Mouse (Mus musculus) embryo, embryonic 11.5 days (tissue): ENCODE measurements around the gene Gm9945.

Source experiments
- DNase-seq: peaks from one replicate; pipeline ENCODE4 v3.0.0-alpha.2; 2012; ENCODE audit warnings: low read depth, low spot score

Gene Gm9945

GRCm38 (mm10) chr11:53493243-53493955, 13.4 kb downstream of the Gm9945 start:
- DNase-seq, result no peak

GRCm38 (mm10) chr11:53495417-53495816, 15.5 kb downstream of the Gm9945 start:
- no peak for DNase-seq

GRCm38 (mm10) chr11:53496946-53497345, 17.0 kb downstream of the Gm9945 start:
- DNase-seq, result no peak

DNA sequence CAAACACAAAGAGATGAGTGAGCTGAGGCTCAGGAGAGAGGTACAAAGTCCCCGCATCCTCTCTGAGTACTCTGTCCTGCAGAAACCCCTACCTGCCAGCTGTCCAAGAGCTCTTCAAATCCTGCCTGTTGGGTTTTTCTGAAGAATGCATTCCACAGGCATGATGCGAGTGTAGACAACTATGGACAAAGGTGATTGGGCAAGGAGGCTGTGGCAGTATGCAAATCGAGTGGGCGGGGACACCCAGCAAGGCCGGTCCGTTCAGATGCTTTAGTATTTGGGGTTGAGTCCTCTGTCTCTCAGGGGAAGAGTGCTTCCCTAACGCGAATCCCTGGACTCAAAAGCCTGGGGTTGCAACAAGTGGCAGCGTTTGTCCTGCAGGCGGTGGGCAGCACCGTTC, 20.6 kb downstream of the Gm9945 start:
- no peak for DNase-seq

GRCm38 (mm10) chr11:53502039-53502765, 22.2 kb downstream of the Gm9945 start:
- no peak for DNase-seq

DNA sequence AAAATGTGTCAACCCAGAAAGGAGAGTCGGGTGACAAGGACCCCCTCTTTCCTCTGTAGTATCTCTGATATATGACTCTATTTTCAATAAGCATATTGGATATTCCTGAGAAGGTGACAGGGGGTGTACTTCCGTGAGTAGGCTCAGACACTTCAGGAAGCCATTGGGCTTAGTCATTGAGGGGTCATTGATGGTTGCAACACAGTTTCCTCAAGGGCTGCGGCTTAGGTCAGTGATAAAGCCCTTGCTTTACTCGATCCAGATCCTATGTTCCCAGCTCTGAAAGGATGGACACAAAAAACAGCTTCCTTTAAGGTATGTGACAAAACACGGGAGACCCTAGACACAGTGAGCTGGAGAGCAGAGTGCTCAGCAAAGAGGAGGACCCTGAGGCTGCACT, 23.8 kb downstream of the Gm9945 start:
- DNase-seq, result no peak

DNA sequence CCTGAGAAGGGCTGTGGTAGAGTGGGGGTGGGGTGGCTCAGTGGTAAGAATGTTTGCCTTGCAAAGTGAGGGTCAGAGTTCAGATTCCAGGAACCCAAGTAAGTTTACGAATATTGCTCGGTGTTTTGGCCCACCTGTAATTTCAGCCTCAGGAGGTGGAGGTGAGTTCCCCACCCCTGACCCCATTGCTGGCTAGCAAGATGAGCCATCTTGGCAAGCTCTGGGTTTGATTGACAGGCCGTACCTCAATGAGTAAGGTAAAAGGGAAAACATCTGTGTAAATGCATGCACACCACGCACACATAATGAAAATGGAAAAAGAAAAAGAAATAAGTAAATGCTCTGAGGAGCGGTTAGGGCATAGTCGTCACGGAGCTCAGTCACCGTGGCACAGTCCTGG, 24.4 kb downstream of the Gm9945 start:
- DNase-seq, result no peak

DNA sequence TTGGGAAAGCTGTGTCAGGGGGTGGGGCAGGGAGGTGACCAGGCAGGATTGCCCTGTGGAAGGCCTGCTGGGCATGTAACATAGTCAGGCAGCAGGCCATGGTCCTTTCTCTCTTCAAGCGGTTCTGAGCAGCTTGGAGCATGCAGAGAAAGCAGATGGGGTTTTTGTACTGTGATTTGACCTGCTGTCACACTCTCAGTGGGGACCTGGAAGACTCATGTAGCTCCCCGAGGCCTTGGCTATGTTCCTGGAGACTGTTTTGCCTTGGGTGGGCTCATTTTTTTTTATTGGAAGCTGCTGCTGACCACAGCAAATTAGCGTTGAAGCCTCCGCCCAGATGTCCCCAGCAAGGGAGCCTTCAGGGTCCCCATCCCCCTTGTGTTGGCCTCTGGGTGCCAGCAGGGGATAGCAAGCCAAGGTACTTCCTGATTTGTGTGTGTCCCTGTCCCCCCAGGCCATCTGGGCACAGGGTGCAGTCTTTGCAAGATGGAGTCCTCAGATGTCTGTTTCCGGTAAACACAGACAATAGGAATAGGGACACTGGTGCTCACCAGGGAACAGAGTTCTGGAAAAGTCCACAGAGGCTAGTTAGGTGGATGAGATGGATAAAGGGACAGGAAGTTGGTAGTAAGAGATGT, 25.2 kb downstream of the Gm9945 start:
- DNase-seq, result no peak

DNA sequence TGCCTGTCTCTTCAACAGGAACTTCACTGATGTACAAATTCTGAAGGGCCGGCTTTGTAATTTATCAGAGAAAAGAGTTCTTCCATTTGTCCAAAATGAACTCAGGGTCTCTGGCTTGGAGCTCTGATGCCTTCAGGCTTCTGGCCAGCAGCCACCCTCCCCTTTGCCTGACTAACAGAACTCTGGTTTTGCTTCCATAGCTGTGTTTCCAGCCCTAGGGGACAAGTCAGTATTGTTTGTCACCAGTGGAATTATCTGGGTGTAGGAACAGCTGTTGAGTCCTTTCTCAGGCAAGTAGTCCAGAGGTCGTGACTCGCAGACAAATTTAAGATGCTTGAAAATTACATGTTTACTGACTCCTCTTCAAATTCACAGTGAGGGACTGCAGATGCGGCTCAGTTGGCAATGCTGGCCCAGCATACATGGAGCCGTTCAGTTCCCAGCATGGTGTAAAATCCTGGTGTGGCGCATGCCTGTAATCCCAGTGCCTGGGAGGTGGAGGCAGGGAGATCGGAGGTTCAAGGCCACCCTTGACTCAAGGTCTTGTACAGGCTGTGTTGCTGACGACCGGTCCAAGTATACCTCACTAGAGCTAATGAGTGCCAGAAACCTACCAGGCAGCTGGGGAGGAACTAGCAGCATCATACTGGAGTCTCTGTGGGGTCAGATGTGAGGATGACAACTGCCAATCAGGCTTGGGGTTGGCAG, 27.3 kb downstream of the Gm9945 start:
- no peak for DNase-seq

DNA sequence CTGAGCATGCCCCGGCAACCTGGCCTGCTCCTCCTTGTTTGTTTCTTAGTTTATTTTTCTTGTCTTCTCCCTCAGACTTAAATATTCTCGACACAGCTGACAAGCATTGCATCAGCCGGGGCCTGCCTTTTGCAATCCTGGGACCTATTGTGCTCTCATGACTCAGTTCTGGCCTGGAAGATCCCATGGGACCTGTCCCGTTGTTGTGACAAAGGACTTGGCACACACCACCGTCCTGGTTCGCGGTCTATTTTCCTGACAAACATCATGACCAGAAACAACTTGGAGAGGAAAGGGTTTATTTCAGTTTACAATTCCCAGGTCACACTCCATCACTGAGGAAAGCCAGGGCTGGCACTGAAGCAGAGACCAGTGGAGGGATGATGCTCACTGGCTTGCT, 28.2 kb downstream of the Gm9945 start:
- no peak for DNase-seq

DNA sequence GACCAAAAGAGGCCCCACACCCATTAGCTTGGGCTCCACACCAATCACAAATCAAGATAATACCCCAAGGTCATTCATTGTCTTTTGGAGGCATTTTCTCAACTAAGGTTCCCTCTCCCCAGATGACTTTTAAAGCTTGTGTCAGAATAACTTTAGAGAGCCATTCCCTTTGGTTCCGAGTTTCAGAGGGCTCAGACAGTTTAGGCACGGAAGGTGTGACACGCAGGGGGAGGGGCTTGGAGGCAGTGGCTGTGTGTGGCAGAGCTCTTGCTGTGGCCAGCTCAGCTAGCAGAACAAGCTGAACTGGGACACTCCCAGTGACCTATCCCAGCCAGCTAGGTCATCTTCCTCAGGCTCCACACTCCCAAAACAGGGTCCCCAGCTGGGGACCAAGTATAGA, 28.6 kb downstream of the Gm9945 start:
- no peak for DNase-seq

DNA sequence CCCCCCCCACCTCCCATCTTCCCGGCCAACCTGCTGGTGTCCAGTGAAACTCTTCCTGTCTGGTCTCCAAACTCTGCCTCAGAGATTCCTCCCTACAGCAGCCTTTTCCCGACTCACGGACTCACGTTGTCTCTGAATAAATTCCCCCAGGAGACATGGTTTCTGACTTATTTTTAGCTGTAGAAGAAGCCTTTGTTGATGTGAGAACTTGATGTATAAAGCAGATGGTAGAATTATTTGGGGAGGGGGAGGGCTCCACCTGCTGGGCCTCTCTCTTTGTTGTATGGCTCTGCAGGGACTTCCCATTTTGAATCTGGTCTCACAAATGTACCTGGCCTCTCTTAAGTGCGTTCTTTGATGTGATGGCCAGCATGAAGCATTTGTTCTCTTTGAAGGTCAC, 30.4 kb downstream of the Gm9945 start:
- no peak for DNase-seq

GRCm38 (mm10) chr11:53516775-53517627, 37.0 kb downstream of the Gm9945 start:
- no peak for DNase-seq

GRCm38 (mm10) chr11:53518759-53519158, 38.8 kb downstream of the Gm9945 start:
- no peak for DNase-seq

DNA sequence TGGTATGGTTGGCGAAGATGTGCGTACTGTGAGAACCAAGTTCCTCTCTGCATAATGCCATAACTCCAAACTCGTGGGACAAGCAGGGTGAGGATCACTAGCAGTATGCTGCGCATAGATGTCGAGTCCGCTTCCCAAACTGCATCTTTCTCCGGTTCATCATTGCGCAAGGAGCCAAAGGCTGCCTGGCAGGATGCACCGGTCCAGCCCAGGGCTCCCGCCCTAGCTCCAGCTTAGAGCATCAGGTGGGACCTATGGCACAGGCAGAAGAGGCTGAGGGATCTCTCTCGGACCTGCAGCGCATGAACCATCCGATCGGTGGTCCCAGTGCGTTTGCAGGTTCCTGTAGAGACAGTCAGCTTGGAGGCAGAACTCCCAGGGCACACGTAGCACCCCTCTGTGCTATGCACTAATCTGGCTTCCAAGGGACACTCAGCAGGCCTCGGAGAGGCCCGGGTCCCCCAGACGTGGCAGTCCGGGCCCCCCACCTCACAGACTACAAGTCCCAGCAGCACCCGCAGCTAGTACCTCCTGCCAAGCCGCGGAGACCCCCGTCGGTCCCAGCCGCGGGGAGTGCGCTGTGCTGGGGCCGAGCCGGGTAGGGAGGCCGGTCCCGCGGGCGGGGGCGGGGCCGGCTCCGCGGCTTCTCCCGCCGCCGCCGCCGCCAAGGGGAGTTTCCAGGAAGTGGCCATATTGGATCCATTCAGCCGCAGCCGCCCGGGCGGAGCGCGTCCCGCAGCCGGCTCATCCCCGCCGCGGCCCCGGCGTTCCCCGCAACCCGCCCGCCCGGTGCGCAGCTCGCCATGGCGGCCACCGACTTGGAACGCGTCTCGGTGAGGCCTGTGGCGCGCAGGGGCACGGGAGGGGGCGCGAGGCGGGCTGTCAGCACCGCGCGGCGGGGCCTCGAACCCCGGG, 39.5 kb downstream of the Gm9945 start, which contains the start of gene Sept8:
Gene Sept8 (plus strand): TSS at position 51 of the 915 bp plus-strand sequence.
- DNase-seq, result no peak

DNA sequence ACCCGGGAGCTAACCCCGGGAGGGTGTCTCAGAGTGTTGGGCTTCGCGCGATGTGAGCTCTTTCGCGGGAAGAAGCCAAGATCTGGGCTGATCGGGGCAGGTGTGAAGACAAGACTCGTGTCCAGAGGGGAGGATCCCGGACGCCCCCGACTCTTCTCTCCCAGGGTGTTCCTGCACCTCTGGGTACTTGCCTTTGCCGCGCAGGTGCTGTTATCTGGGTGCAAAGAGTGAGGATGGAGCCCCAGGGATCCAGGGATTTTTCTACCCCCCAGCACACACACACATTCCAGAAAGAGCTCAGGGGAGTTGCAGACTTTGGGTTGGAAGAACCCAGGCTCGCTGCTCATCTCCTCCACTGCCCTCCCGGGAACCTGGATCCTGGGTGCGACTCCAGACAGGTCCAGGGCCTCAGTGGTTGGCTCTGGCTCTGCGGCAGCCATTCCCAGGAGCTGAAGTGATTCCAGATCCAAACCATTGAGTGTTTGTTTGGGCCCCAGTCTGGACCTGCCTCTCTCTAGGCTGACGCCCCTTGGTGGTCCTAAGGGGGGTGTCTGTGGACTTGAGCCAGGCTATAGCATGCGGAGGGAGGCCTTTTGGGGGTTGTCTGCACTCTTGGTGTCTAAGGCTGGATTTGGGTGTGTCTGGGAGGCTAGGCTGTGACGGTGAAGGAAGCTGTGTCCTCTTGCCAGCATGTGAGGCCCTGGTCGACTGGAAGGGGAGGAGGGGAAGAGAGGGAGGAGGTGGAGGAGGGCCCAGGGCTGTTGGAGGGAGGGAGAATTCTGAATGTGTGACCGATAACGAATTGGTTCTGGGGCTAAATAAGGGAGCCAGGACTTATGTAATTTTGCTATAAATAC, 40.4 kb downstream of the Gm9945 start:
- no peak for DNase-seq

- no peak for DNase-seq
Measured at GRCm38 (mm10) chr11:53521120-53521820, 41.3 kb downstream of the Gm9945 start.

DNA sequence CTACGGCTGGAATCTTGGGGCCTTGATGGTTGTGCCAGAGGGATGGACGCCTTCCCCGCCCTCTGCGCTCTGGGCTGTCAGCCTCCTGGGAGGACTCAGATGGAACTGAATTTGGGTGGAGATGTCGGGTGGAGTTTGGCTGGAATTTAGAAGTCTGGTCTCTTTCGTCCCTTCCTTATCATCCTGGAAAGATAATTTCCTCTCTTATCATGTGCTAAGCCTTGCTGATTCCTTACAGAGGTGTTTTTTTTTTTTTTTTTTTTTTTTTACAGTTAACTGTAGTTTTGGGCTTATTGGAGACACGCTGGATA, 41.8 kb downstream of the Gm9945 start:
- DNase-seq, result no peak

DNA sequence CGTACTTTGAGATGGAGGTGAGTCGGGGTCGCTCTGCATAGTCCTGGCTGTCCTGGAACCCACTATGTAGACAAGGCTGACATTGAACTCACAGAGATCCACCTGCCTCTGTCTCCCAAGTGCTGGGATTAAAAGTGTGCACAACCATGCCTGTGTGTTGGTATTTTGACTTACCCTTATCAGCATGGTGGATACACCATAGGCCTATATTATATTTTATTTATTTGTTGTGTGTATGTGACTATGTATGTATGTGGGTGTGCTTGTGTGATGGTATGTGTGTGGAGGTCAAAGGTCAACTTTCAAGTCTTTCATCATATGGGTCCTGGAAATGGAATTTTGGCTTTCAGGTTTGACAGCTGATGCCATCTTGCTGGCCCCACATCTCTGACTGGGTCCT, 42.4 kb downstream of the Gm9945 start:
- DNase-seq, result no peak
